Mouse (Mus musculus): ENCODE measurements around the gene Mpz. TPM values are rescaled to one million over a fixed set of nuclear protein-coding genes. Genes with fewer than 3 reads are reported as not detected.

Gene Mpz
- polyA plus RNA-seq, 1 experiment from 2014 or later, result 0.37 TPM

Other genes with a start within 250 kb of the Mpz start
- 0.65 and 0.97 TPM in 2 replicates for gene Fcrlb, start 237.8 kb upstream of the Mpz start, polyA plus RNA-seq (2015; fragmentation: Nextera tagmentation; extraction: Ambion mirVana)
- gene Fcrla, start 223.1 kb upstream of the Mpz start, polyA plus RNA-seq (2015; fragmentation: Nextera tagmentation; extraction: Ambion mirVana), result not detected in 2 replicates
- gene Fcgr2b, start 174.2 kb upstream of the Mpz start, polyA plus RNA-seq (2015; fragmentation: Nextera tagmentation; extraction: Ambion mirVana), result 1.8 and 1.9 TPM in 2 replicates
- gene Fcgr4, start 131.8 kb upstream of the Mpz start, polyA plus RNA-seq (2015; fragmentation: Nextera tagmentation; extraction: Ambion mirVana), result 0.53 and 0.54 TPM in 2 replicates
- 10.7 and 11.7 TPM in 2 replicates for gene Fcgr3, start 85.8 kb upstream of the Mpz start, polyA plus RNA-seq (2015; fragmentation: Nextera tagmentation; extraction: Ambion mirVana)
- gene Cfap126, start 36.8 kb upstream of the Mpz start, polyA plus RNA-seq (2015; fragmentation: Nextera tagmentation; extraction: Ambion mirVana), result 6.5 and 9.0 TPM in 2 replicates
- 286 and 289 TPM in 2 replicates for gene Sdhc, start 108 bp upstream of the Mpz start, polyA plus RNA-seq (2015; fragmentation: Nextera tagmentation; extraction: Ambion mirVana)
- gene Pcp4l1, start 45.6 kb downstream of the Mpz start, polyA plus RNA-seq (2015; fragmentation: Nextera tagmentation; extraction: Ambion mirVana), result 17.9 and 19.4 TPM in 2 replicates
- 0.23 and 0.34 TPM in 2 replicates for gene Nr1i3, start 63.3 kb downstream of the Mpz start, polyA plus RNA-seq (2015; fragmentation: Nextera tagmentation; extraction: Ambion mirVana)
- 48.1 and 56.5 TPM in 2 replicates for gene Tomm40l, start 71.8 kb downstream of the Mpz start, polyA plus RNA-seq (2015; fragmentation: Nextera tagmentation; extraction: Ambion mirVana)
- gene Apoa2, start 74.3 kb downstream of the Mpz start, polyA plus RNA-seq (2015; fragmentation: Nextera tagmentation; extraction: Ambion mirVana), result 3.4 and 11.6 TPM in 2 replicates
- 27.3 and 33.2 TPM in 2 replicates for gene Fcer1g, start 83.7 kb downstream of the Mpz start, polyA plus RNA-seq (2015; fragmentation: Nextera tagmentation; extraction: Ambion mirVana)
- gene Adamts4, start 99.7 kb downstream of the Mpz start, polyA plus RNA-seq (2015; fragmentation: Nextera tagmentation; extraction: Ambion mirVana), result 7.0 and 7.1 TPM in 2 replicates
- gene Ndufs2, start 100.7 kb downstream of the Mpz start, polyA plus RNA-seq (2015; fragmentation: Nextera tagmentation; extraction: Ambion mirVana), result 229 and 238 TPM in 2 replicates
- gene B4galt3, start 119.6 kb downstream of the Mpz start, polyA plus RNA-seq (2015; fragmentation: Nextera tagmentation; extraction: Ambion mirVana), result 112 and 116 TPM in 2 replicates
- gene Ppox, start 130.5 kb downstream of the Mpz start, polyA plus RNA-seq (2015; fragmentation: Nextera tagmentation; extraction: Ambion mirVana), result 48.7 and 56.2 TPM in 2 replicates
- 119 and 122 TPM in 2 replicates for gene Usp21, start 137.3 kb downstream of the Mpz start, polyA plus RNA-seq (2015; fragmentation: Nextera tagmentation; extraction: Ambion mirVana)
- gene Ufc1, start 144.3 kb downstream of the Mpz start, polyA plus RNA-seq (2015; fragmentation: Nextera tagmentation; extraction: Ambion mirVana), result 99.7 and 102 TPM in 2 replicates
- gene Dedd, start 178.4 kb downstream of the Mpz start, polyA plus RNA-seq (2015; fragmentation: Nextera tagmentation; extraction: Ambion mirVana), result 52.9 and 53.5 TPM in 2 replicates
- gene Nit1, start 194.9 kb downstream of the Mpz start, polyA plus RNA-seq (2015; fragmentation: Nextera tagmentation; extraction: Ambion mirVana), result 52.2 and 54.2 TPM in 2 replicates
- gene Pfdn2, start 195.0 kb downstream of the Mpz start, polyA plus RNA-seq (2015; fragmentation: Nextera tagmentation; extraction: Ambion mirVana), result 146 and 150 TPM in 2 replicates
- 3.3 and 4.5 TPM in 2 replicates for gene Klhdc9, start 210.1 kb downstream of the Mpz start, polyA plus RNA-seq (2015; fragmentation: Nextera tagmentation; extraction: Ambion mirVana)
- gene Nectin4, start 219.4 kb downstream of the Mpz start, polyA plus RNA-seq (2015; fragmentation: Nextera tagmentation; extraction: Ambion mirVana), result 3.1 and 3.6 TPM in 2 replicates
- gene Arhgap30, start 238.2 kb downstream of the Mpz start, polyA plus RNA-seq (2015; fragmentation: Nextera tagmentation; extraction: Ambion mirVana), result 0.66 and 0.87 TPM in 2 replicates

Data from midbrain, embryonic 15.5 days (tissue).